Mouse (Mus musculus): ENCODE results near the gene 1700019N19Rik. TPM values are rescaled to one million over a fixed set of nuclear protein-coding genes. Genes with fewer than 3 reads are reported as not detected.

1700019N19Rik gene
- polyA plus RNA-seq, 1 experiment from 2014 or later: not detected

DNA sequence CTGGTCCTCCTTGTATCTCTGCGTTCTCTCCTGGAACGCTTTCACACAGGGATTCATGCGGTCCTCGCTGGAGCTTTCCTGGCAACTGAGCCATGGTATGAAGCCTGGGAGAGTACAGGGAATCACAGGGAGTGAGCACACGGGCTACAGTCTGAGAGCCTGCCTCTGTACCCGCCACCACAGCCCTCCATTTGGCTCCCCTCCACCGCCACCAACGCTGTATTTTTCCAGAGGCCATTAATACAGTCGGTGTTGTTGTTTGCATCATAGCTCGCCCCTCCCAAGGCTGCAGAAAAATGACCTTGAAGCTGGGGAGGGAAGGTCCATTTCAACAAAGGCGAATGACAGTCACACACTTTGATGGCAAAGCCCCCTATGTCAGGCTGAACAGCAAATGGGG, 5.1 kb downstream of the 1700019N19Rik start:
- no peak for DNase-seq (ENCODE audit: low spot score)
- Histone ChIP-seq H3K4me3 (no peak overlapping the region), H3K27me3 (ENCODE audit: insufficient read depth, poor library complexity, severe bottlenecking) (no peaks in the 10 kb centered on the region), H3K4me1 (peaks cover 11% of the 10 kb centered on the region), H3K27ac (no peak overlapping the region), H3K36me3 (no peaks in the 10 kb centered on the region), H3K9me3 (no peaks in the 10 kb centered on the region)
- WGBS: 70% methylated on average over 11 of the region's 11 CpGs

DNA sequence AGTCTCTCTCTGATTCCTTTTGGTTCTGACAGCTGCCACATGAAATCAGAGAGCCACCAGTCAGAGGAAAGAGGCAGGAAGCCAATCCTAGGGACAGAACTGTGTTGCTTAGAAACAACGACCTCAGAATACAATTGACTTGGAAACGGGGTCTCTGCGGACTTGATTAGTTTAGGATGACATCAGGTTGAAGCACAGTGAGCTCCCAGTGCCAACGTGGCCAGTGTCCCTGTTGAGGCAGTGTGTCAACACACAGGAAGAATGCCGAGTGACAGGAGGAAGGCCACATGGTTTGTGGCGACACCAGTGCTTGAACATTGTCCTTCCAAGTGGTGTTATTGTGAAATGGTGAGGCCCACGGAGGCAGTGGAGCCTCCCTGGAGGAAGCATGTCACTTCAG, 10.3 kb downstream of the 1700019N19Rik start:
- H3K4me3 ChIP-seq: no peak overlapping the region
- DNase-seq (ENCODE audit: low spot score): no peak
- WGBS: 56% methylated on average over 7 of the region's 7 CpGs
- H3K27ac ChIP-seq: no peak overlapping the region
- H3K36me3 ChIP-seq: no peaks in the 10 kb centered on the region
- H3K9me3 ChIP-seq: no peaks in the 10 kb centered on the region
- H3K4me1 ChIP-seq: peaks cover 14% of the 10 kb centered on the region; the same call in 1 of the 2 replicates
- no peaks in the 10 kb centered on the region for H3K27me3 ChIP-seq (ENCODE audit: insufficient read depth, poor library complexity, severe bottlenecking)

DNA sequence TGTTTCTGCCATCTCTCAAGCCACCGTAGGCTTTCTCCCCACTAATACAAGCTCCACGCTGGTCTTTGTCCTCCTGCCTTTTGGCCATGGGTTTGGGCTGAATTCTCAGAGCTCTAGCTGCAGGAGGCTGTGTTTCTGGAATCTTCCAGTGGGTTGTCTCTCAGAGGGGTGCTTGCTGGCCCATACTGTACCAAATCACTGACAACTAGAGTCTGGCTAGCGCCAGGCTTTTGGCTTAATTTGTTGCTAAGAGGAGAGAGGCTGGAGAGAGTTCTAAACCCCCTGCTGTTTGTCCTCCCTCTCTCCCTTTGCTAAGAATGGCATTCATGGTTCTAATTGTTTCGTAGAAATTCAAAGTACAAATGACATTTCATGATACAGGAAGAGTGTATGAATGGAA, 12.7 kb downstream of the 1700019N19Rik start:
- Histone ChIP-seq H3K4me1 (peaks cover 7% of the 10 kb centered on the region; the same call in 1 of the 2 replicates), H3K36me3 (no peaks in the 10 kb centered on the region), H3K4me3 (no peak overlapping the region), H3K9me3 (no peaks in the 10 kb centered on the region), H3K27me3 (ENCODE audit: insufficient read depth, poor library complexity, severe bottlenecking) (no peaks in the 10 kb centered on the region), H3K27ac (no peak overlapping the region)
- 67% methylated on average over 4 of the region's 4 CpGs for whole genome bisulfite sequencing
- no peak for DNase-seq (ENCODE audit: low spot score)

DNA sequence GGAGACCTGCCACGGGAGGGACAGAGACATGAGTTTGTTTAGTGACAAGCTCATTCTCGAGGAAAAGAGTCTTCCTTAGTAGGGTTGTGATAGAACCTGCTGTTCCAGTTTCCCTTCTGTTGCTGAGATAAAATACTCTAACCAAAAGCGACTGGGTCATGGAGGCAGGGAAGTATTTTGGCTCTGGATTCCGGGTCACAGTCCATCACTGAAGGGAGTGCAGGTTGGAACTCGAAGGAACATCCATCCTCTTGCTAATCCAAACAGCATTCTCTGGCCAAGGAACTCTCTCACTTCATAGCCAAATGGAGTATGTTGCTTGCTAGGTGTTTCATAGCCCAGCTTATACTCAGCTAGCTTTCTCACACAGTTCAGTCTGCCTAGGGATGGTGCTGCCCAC, 17.8 kb downstream of the 1700019N19Rik start:
- H3K27ac ChIP-seq: no peak overlapping the region
- no peak for DNase-seq (ENCODE audit: low spot score)
- H3K36me3 ChIP-seq: no peaks in the 10 kb centered on the region
- H3K4me1 ChIP-seq: no peaks in the 10 kb centered on the region
- WGBS: 69% methylated on average over 5 of the region's 5 CpGs
- H3K4me3 ChIP-seq: no peak overlapping the region
- H3K9me3 ChIP-seq: no peaks in the 10 kb centered on the region
- no peaks in the 10 kb centered on the region for H3K27me3 ChIP-seq (ENCODE audit: insufficient read depth, poor library complexity, severe bottlenecking)

DNA sequence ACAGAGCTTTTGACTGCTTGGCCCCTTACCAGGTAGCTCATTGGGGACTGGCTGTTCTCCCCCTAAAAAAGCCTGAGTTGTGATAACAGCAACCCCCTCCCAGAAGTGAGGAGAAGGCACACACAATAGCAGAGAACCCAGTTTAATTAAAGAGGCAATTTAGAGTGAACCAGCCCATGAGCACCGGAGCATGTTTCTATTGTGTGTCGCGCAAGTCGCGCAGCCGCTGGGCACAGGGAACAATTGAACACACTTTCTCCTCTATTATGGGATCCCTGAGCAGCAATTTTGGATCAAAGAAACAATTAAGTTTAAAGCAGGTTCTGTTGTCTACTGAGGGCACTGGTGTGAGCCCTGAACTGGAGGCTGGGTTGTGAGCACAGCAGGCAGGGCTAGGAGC, 26.9 kb downstream of the 1700019N19Rik start:
- peaks cover 15% of the 10 kb centered on the region for H3K27me3 ChIP-seq (ENCODE audit: insufficient read depth, poor library complexity, severe bottlenecking)
- H3K4me1 ChIP-seq: peaks cover 9% of the 10 kb centered on the region
- WGBS: 97% methylated on average over 6 of the region's 6 CpGs
- no peaks in the 10 kb centered on the region for H3K9me3 ChIP-seq
- H3K27ac ChIP-seq: no peak overlapping the region
- no peak overlapping the region for H3K4me3 ChIP-seq
- DNase-seq (ENCODE audit: low spot score): no peak
- H3K36me3 ChIP-seq: no peaks in the 10 kb centered on the region

DNA sequence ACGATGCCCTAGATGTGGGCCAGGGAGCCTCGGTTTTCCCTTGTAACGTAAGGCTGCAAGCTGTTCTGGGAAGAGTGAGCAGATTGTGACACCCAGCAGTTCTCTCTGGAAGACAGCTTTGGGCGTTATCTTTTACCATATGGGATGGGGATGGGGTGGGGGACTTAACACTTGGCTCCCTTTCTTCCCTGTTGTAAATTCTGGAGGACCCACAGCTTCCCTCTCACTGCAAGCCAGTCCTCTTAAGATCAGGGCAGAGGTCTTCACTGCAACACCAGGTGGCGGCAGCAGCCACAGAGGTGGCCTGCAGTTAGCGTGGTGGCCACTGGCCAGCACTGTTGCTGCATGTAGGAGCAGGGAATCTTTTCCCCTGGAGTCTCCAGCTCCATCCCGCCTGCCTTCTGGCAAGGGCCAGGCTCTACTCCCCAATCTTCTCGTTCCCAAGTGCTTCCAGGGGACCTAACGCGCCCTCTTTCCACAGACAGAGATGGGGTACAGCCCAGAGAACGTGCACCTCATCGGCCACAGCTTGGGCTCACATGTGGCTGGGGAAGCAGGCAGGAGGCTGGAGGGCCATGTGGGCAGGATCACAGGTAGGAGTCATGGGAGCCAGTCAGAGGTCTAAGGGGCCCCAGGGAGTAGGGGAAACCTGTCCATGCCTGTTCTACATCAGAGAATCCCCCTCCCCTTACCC, 31.3 kb downstream of the 1700019N19Rik start:
- peak; percentile 85 for DNase-seq (ENCODE audit: low spot score)
- Histone ChIP-seq H3K9me3 (no peaks in the 10 kb centered on the region), H3K4me3 (peak overlapping the region; percentile 24; the same call in 1 of the 2 replicates), H3K4me1 (peaks cover 14% of the 10 kb centered on the region), H3K27ac (peak overlapping the region; percentile 67; the same call in 1 of the 2 replicates), H3K36me3 (no peaks in the 10 kb centered on the region), H3K27me3 (ENCODE audit: insufficient read depth, poor library complexity, severe bottlenecking) (peaks cover 20% of the 10 kb centered on the region)
- WGBS: 6% methylated on average over 12 of the region's 12 CpGs

DNA sequence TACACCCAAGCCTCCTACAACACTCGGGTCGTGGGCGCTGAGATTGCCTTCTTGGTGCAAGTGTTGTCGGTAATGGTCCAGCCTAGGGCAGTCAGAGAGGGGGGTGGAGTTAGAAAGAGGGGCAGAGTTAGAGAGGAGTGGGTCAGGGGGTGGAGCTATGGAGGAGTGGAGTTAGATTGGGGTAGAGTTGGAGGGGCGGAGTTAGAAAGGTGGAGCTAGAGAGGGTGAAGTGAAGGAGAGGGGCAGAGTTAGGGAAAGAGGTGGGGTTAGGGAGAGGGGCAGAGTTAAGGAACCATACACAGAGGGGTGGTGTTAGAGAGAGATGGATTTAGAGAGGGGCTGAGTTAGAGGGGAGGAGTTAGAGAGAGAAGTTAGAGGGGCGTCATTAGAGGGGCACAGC, 31.9 kb downstream of the 1700019N19Rik start:
- H3K4me3 ChIP-seq: no peak overlapping the region
- 15% methylated on average over 6 of the region's 6 CpGs for WGBS

DNA sequence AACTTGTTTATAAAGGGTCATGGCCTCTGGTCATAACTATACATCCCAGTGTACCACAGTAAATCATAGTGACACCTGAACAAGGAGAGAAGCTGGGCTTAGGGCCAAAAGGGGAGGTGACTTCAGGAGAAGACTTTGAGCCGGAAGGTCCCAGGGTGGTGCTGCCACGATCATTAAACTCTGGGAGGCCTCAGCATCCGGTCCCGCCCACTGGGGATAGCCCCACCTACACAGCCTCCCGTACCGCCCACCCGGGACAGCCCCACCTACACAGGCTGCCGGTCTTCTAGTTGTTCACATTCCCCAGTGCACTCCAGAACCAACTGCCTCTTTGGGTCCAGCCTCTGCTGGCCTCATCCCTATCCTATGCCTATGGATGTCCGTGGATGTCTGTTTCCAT, 34.8 kb downstream of the 1700019N19Rik start, which contains the start of gene Pnliprp2:
TSS of gene Pnliprp2 (plus strand) at position 297 of the 400 bp plus-strand sequence.
- WGBS: 59% methylated on average over 9 of the region's 9 CpGs
- Histone ChIP-seq H3K9me3 (no peaks in the 10 kb centered on the region), H3K4me3 (no peak within 1 kb of the TSS), H3K27me3 (ENCODE audit: insufficient read depth, poor library complexity, severe bottlenecking) (peaks cover 16% of the 10 kb centered on the region), H3K4me1 (peaks cover 14% of the 10 kb centered on the region), H3K36me3 (no peaks in the 10 kb centered on the region), H3K27ac (no peak within 1 kb of the TSS)
- DNase-seq (ENCODE audit: low spot score): no peak

More for the DNA sequence above, 31.9 kb downstream of the 1700019N19Rik start:
- Histone ChIP-seq H3K36me3 (no peaks in the 10 kb centered on the region), H3K9me3 (no peaks in the 10 kb centered on the region), H3K27ac (no peak overlapping the region), H3K4me1 (peaks cover 14% of the 10 kb centered on the region), H3K27me3 (ENCODE audit: insufficient read depth, poor library complexity, severe bottlenecking) (peaks cover 20% of the 10 kb centered on the region)
- no peak for DNase-seq (ENCODE audit: low spot score)

DNA sequence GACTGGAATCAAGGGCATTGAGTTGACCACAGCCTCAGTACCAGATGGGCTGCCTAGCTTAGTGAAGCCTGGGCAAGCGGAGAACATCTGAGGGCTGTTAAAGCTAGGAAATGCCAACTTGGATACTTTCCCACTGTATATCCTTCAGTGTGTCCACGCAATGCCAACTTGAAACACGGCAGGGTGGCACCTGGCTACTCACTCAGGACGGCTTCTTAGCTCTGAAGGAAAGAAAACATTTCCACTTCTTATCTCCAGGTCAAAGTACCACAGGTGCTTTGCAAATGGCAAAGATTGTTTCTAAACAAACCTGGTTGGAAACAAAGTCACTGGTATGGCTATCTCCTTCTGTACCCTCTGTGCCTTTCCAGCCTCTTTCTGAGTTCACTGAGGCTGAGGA, 35.4 kb downstream of the 1700019N19Rik start:
- Histone ChIP-seq H3K36me3 (no peaks in the 10 kb centered on the region), H3K27me3 (ENCODE audit: insufficient read depth, poor library complexity, severe bottlenecking) (peaks cover 14% of the 10 kb centered on the region), H3K9me3 (no peaks in the 10 kb centered on the region), H3K4me3 (no peak overlapping the region), H3K4me1 (peaks cover 14% of the 10 kb centered on the region), H3K27ac (no peak overlapping the region)
- WGBS: 88% methylated on average over 4 of the region's 4 CpGs
- no peak for DNase-seq (ENCODE audit: low spot score)

DNA sequence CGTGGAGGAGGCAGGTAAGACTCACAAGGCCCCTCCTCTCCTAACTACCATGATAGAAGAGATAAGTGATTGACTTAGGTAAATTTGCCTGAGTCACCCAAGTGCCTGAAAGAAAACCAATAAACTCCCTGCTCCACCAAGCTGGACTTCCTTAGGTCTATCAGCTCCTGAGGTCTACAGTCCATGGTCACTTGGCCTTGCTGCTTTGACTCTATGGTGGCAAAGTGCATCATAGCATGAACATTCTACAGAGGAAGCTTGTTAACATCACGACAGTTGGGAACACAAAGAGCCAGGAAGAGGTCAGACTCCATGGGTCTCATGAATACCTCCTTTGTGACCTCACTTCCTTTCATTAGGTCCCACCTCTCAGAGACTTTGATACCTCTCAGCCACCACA, 42.8 kb downstream of the 1700019N19Rik start:
- no peaks in the 10 kb centered on the region for H3K36me3 ChIP-seq
- no peaks in the 10 kb centered on the region for H3K27me3 ChIP-seq (ENCODE audit: insufficient read depth, poor library complexity, severe bottlenecking)
- H3K4me1 ChIP-seq: no peaks in the 10 kb centered on the region
- H3K27ac ChIP-seq: no peak overlapping the region
- H3K4me3 ChIP-seq: no peak overlapping the region
- DNase-seq (ENCODE audit: low spot score): peak; percentile 52
- H3K9me3 ChIP-seq: no peaks in the 10 kb centered on the region
- 67% methylated on average over 2 of the region's 2 CpGs for WGBS

DNA sequence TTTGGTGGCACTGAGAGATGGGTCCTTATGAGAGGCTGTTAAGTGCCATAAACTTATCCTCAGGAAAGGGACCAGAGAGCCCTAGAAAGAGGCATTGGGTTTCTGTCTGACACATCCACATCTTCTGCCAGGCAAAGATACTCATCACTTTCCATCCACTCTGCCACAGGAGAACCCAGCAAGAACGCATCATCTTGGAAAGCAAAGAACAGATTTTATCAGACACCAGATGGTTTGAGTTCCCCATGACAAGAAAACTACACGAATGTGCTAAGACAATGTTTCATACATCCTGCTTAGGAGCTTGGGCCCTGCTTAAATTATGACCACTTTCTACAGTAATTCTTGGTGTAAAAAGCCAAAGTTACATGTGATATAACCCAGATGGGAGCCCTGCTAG, 43.4 kb downstream of the 1700019N19Rik start:
- H3K4me1 ChIP-seq: no peaks in the 10 kb centered on the region
- WGBS: 73% methylated on average over 2 of the region's 2 CpGs
- no peak overlapping the region for H3K27ac ChIP-seq
- no peaks in the 10 kb centered on the region for H3K9me3 ChIP-seq
- H3K4me3 ChIP-seq: no peak overlapping the region
- H3K36me3 ChIP-seq: no peaks in the 10 kb centered on the region
- no peak for DNase-seq (ENCODE audit: low spot score)
- no peaks in the 10 kb centered on the region for H3K27me3 ChIP-seq (ENCODE audit: insufficient read depth, poor library complexity, severe bottlenecking)

DNA sequence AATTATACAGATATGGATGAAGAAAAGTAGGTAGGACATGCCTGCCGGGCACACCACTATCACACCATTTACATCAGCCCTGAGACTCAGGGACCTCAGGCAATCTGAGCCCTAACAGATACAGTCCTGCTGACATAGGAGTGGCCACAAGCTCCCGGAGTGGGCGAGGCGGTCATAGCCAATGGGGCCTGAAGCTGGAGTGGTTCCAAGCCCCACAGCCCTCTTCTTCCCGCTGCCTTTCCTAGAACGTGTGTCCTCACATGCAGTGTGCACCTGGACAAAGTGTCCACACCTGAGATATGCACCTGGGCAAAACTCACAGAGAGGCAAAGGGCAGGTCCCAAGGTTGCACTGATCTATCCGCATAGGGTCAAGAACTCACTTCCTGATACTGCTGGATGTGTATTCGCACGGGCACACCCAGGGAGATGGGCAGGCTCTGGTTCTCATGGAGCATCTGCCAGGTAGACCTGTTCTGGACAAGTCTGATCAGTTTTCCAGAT, 46.7 kb downstream of the 1700019N19Rik start:
- H3K9me3 ChIP-seq: no peaks in the 10 kb centered on the region
- no peaks in the 10 kb centered on the region for H3K27me3 ChIP-seq (ENCODE audit: insufficient read depth, poor library complexity, severe bottlenecking)
- peak; percentile 71 for DNase-seq (ENCODE audit: low spot score)
- no peaks in the 10 kb centered on the region for H3K36me3 ChIP-seq
- no peak overlapping the region for H3K27ac ChIP-seq
- H3K4me3 ChIP-seq: no peak overlapping the region
- no peaks in the 10 kb centered on the region for H3K4me1 ChIP-seq
- WGBS: 79% methylated on average over 9 of the region's 9 CpGs

DNA sequence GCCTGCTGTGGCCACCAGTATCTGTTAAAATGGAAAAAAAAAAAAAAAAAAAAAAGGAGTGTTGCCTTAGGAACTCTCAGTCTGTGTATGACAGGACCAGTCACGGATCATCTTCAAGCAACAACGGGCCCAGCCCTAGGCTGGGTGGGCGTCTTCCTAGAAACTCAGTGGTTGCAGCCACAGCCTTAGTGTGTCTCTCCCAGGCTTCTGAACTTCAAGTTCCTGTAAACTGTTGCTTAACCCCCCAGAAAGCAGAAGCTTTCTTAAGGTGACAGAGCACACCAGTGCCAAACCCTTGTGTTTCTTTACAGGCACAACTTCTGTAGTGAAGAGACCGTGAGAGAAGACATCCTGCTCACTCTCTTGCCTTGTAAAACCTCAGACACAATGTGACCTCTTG, 50.5 kb downstream of the 1700019N19Rik start:
- 70% methylated on average over 4 of the region's 4 CpGs for whole genome bisulfite sequencing

More for the DNA sequence above, 50.5 kb downstream of the 1700019N19Rik start:
- Histone ChIP-seq H3K4me3 (no peak overlapping the region), H3K27ac (no peak overlapping the region), H3K36me3 (no peaks in the 10 kb centered on the region), H3K4me1 (no peaks in the 10 kb centered on the region), H3K9me3 (no peaks in the 10 kb centered on the region), H3K27me3 (ENCODE audit: insufficient read depth, poor library complexity, severe bottlenecking) (no peaks in the 10 kb centered on the region)
- peak; percentile 30 for DNase-seq (ENCODE audit: low spot score)

Measured in heart, embryonic 10.5 days (tissue).